In genomic region chr15:99195043-99195442, GRCm38 (mm10) we compare ENCODE assay signal across 22 mouse cellular contexts. TPM values are rescaled to one million over a fixed set of nuclear protein-coding genes. Genes with fewer than 3 reads are reported as not detected.
DNase-seq lines count a peak whose midpoint lies in the region; ATAC-seq and TF ChIP-seq lines count a peak whose summit lies in the region.
"Had no signal": no experiment of that assay in that cellular context is flagged by ENCODE, and none has a peak within 500 bp of the region (broad histone marks: within the 10 kb centered on the region; RNA-seq: fewer than 3 reads in every experiment).

No protein-coding gene starts in this region.

- no peak overlapping the region for H3K9ac ChIP-seq in hindbrain, embryonic 16.5 days (ENCODE audit: low read depth, low read length)
- H3K9ac ChIP-seq in hindbrain, embryonic 13.5 days = no peak overlapping the region
- no peak overlapping the region for H3K9ac ChIP-seq in midbrain, postnatal 0 days (replicated peaks; ENCODE audit: low read length, poor library complexity, severe bottlenecking)
- H3K9ac ChIP-seq in midbrain, embryonic 13.5 days (replicated peaks) = no peak overlapping the region
- H3K9ac ChIP-seq: heart, embryonic 13.5 days; limb, embryonic 12.5 days; liver, embryonic 14.5 days; midbrain, embryonic 12.5 days had no signal

- H3K27me3 ChIP-seq in hindbrain, embryonic 16.5 days (replicated peaks; ENCODE audit: control insufficient read depth, insufficient read depth, low read length) = no peaks in the 10 kb centered on the region
- no peaks in the 10 kb centered on the region for H3K27me3 ChIP-seq in hindbrain, embryonic 13.5 days
- H3K27me3 ChIP-seq in midbrain, postnatal 0 days (ENCODE audit: insufficient read depth, low read length) = no peaks in the 10 kb centered on the region
- H3K27me3 ChIP-seq in midbrain, embryonic 13.5 days = no peaks in the 10 kb centered on the region
- H3K27me3 ChIP-seq: heart, embryonic 13.5 days; limb, embryonic 12.5 days; midbrain, embryonic 12.5 days; Patski had no signal

- WGBS in hindbrain, embryonic 16.5 days = 41% methylated on average over 6 of the region's 6 CpGs
- WGBS in hindbrain, embryonic 13.5 days = 52% methylated on average over 6 of the region's 6 CpGs
- 52% methylated on average over 6 of the region's 6 CpGs for WGBS in midbrain, postnatal 0 days
- 46% methylated on average over 6 of the region's 6 CpGs for WGBS in midbrain, embryonic 13.5 days

- H3K36me3 ChIP-seq in hindbrain, embryonic 16.5 days (ENCODE audit: control insufficient read depth, insufficient read depth, low read length) = peaks cover 8% of the 10 kb centered on the region; the same call in 1 of the 2 replicates
- peaks cover 33% of the 10 kb centered on the region for H3K36me3 ChIP-seq in hindbrain, embryonic 13.5 days
- H3K36me3 ChIP-seq in midbrain, postnatal 0 days (ENCODE audit: insufficient read depth, low read length) = peaks cover 14% of the 10 kb centered on the region
- peaks cover 33% of the 10 kb centered on the region for H3K36me3 ChIP-seq in midbrain, embryonic 13.5 days

- 0 out of 2 replicates have a peak, but pooled peaks have one; percentile 61 for ATAC-seq in hindbrain, embryonic 16.5 days
- ATAC-seq in hindbrain, embryonic 13.5 days (ENCODE audit: low FRiP score) = no peak
- no peak for ATAC-seq in midbrain, postnatal 0 days (ENCODE audit: low FRiP score)
- no peak for ATAC-seq in midbrain, embryonic 13.5 days
- ATAC-seq: intestine, embryonic 16.5 days; Patski had no signal

- no peak overlapping the region for H3K27ac ChIP-seq in hindbrain, embryonic 16.5 days (ENCODE audit: low read depth, low read length)
- H3K27ac ChIP-seq in hindbrain, embryonic 13.5 days = no peak overlapping the region
- H3K27ac ChIP-seq in midbrain, postnatal 0 days (ENCODE audit: low read depth, low read length) = no peak overlapping the region
- no peak overlapping the region for H3K27ac ChIP-seq in midbrain, embryonic 13.5 days
- H3K27ac ChIP-seq: heart, embryonic 13.5 days; left cerebral cortex, adult 2 months; liver, embryonic 14.5 days; midbrain, embryonic 12.5 days had no signal

- DNase-seq in midbrain, postnatal 0 days (ENCODE audit: low spot score) = peak; percentile 56
- DNase-seq in embryo, embryonic 11 days = peak; percentile 32
- peak; percentile 50 for DNase-seq in mesoderm, embryonic 11.5 days (ENCODE audit: low read depth, low spot score)
- DNase-seq in cerebellum, postnatal 4 days (ENCODE audit: low spot score in 2 of 2) = no peak
- no peak for DNase-seq in spleen, adult 18-20 months
- DNase-seq: cerebellum, adult 11-12 months; cerebellum, postnatal 36 days; heart, postnatal 4 days; lung, postnatal 14 days; right cerebral cortex, adult 18-20 months; thymus, postnatal 4 days had no signal

- no peaks in the 10 kb centered on the region for H3K4me1 ChIP-seq in hindbrain, embryonic 16.5 days (ENCODE audit: control insufficient read depth, insufficient read depth, low read depth, low read length)
- 0 out of 2 replicates have a peak, but pooled peaks cover 4% of the 10 kb centered on the region for H3K4me1 ChIP-seq in hindbrain, embryonic 13.5 days (replicated peaks)
- H3K4me1 ChIP-seq in midbrain, postnatal 0 days (ENCODE audit: insufficient read depth, low read length) = no peaks in the 10 kb centered on the region
- 0 out of 2 replicates have a peak, but pooled peaks cover 4% of the 10 kb centered on the region for H3K4me1 ChIP-seq in midbrain, embryonic 13.5 days (replicated peaks)
- H3K4me1 ChIP-seq: heart, embryonic 13.5 days had no signal

- TF ChIP-seq CTCF in midbrain, postnatal 0 days (IDR thresholded peaks at IDR 0.05) = no peak

- no peak overlapping the region for H3K4me2 ChIP-seq in hindbrain, embryonic 16.5 days (ENCODE audit: low read length)
- H3K4me2 ChIP-seq in hindbrain, embryonic 13.5 days = no peak overlapping the region
- no peak overlapping the region for H3K4me2 ChIP-seq in midbrain, postnatal 0 days (ENCODE audit: low read depth, low read length, poor library complexity, severe bottlenecking)
- H3K4me2 ChIP-seq in midbrain, embryonic 13.5 days (replicated peaks) = no peak overlapping the region
- H3K4me2 ChIP-seq: heart, embryonic 13.5 days; limb, embryonic 12.5 days; midbrain, embryonic 12.5 days had no signal

- H3K9me3 ChIP-seq in hindbrain, embryonic 16.5 days (ENCODE audit: control insufficient read depth, low read length) = no peaks in the 10 kb centered on the region
- H3K9me3 ChIP-seq in hindbrain, embryonic 13.5 days = no peaks in the 10 kb centered on the region
- H3K9me3 ChIP-seq in midbrain, postnatal 0 days (ENCODE audit: low read length) = no peaks in the 10 kb centered on the region
- H3K9me3 ChIP-seq in midbrain, embryonic 13.5 days = no peaks in the 10 kb centered on the region
- H3K9me3 ChIP-seq: heart, embryonic 13.5 days; limb, embryonic 12.5 days; midbrain, embryonic 12.5 days had no signal

- no peak overlapping the region for H3K4me3 ChIP-seq in hindbrain, embryonic 16.5 days (ENCODE audit: low read length)
- H3K4me3 ChIP-seq in hindbrain, embryonic 13.5 days = no peak overlapping the region
- H3K4me3 ChIP-seq in midbrain, postnatal 0 days (ENCODE audit: low read depth, low read length) = no peak overlapping the region
- H3K4me3 ChIP-seq in midbrain, embryonic 13.5 days (replicated peaks) = no peak overlapping the region
- H3K4me3 ChIP-seq: heart, embryonic 13.5 days; left cerebral cortex, adult 2 months; limb, embryonic 12.5 days; midbrain, embryonic 12.5 days had no signal

RNA-seq across cellular contexts. Expression of gene Kcnh3, which starts 29.6 kb away (rescaled TPM):
- 1.1 TPM in 2 replicates for polyA plus RNA-seq in hindbrain, embryonic 16.5 days (2015; fragmentation: Nextera tagmentation; extraction: Ambion mirVana)
- 0.52 and 0.91 TPM in 2 replicates for polyA plus RNA-seq in hindbrain, embryonic 13.5 days (2015; fragmentation: Nextera tagmentation; extraction: Ambion mirVana)
- total RNA-seq in midbrain, postnatal 0 days (2014; rRNA removed) = 1.6 and 3.6 TPM in 2 replicates
- polyA plus RNA-seq in midbrain, postnatal 0 days (2015; fragmentation: Nextera tagmentation; extraction: Ambion mirVana) = 0.60 and 0.67 TPM in 2 replicates
- 0.19 and 0.61 TPM in 2 replicates for polyA plus RNA-seq in midbrain, embryonic 13.5 days (2015; fragmentation: Nextera tagmentation; extraction: Ambion mirVana)
- total RNA-seq: granulocyte monocyte progenitor cell, adult 5-6 weeks had no signal

RNA-seq across cellular contexts. Expression of gene Mcrs1, which starts 56.7 kb away (rescaled TPM):
- 204 and 215 TPM in 2 replicates for polyA plus RNA-seq in hindbrain, embryonic 16.5 days (2015; fragmentation: Nextera tagmentation; extraction: Ambion mirVana)
- polyA plus RNA-seq in hindbrain, embryonic 13.5 days (2015; fragmentation: Nextera tagmentation; extraction: Ambion mirVana) = 195 and 208 TPM in 2 replicates
- total RNA-seq in midbrain, postnatal 0 days (2014; rRNA removed) = 223 and 225 TPM in 2 replicates
- polyA plus RNA-seq in midbrain, postnatal 0 days (2015; fragmentation: Nextera tagmentation; extraction: Ambion mirVana) = 207 and 222 TPM in 2 replicates
- 218 TPM in 2 replicates for polyA plus RNA-seq in midbrain, embryonic 13.5 days (2015; fragmentation: Nextera tagmentation; extraction: Ambion mirVana)

Comparison
In these comparisons a context has a peak if more than half of its experiments do, and no peak if none do; other contexts are left out.
1. DNase-seq: peak in midbrain, postnatal 0 days (single experiment), embryo, embryonic 11 days (single experiment) and mesoderm, embryonic 11.5 days (single experiment); none in cerebellum, postnatal 4 days (0 of 2) and spleen, adult 18-20 months (0 of 2).